Mouse (Mus musculus): ENCODE results near the gene Prkacb.

- TF ChIP-seq TAL1 (IDR thresholded peaks at IDR 0.05; ENCODE audit: low read length) (no peak), ZMIZ1 (IDR thresholded peaks at IDR 0.05; ENCODE audit: low read depth, low read length) (no peak), USF1 (IDR thresholded peaks at IDR 0.05; ENCODE audit: low read depth, low read length) (no peak), CTCF (IDR thresholded peaks at IDR 0.05 in 2 of 3, conservative IDR thresholded peaks at IDR 0.05 in 1 of 3; ENCODE audit: control insufficient read depth in 1 of 3, insufficient read depth in 1 of 3, low read depth in 2 of 3, low read length in 3 of 3, poor library complexity in 1 of 3, severe bottlenecking in 1 of 3) (no peak)
These were observed 32.5 kb downstream of the Prkacb start for GRCm38 (mm10) chr3:146780241-146780640.
